Mouse (Mus musculus): ENCODE data around the gene Myh6.
"Not testable (repeated sequence)": the region's sequence is repeated elsewhere in the genome, so short reads cannot be mapped to it uniquely, and the experiment has no call there.

GRCm38 (mm10) chr14:54988350-54988874, 21.7 kb upstream of the Myh6 start:
- not testable (repeated sequence) for TF ChIP-seq GATA1 (IDR thresholded peaks at IDR 0.05; ENCODE audit: borderline replicate concordance, low read length); FLI1 (IDR thresholded peaks at IDR 0.05; ENCODE audit: low read length)

Data from megakaryocyte, embryonic 14.5 days (primary cell).